Mouse (Mus musculus) embryonic facial prominence, embryonic 11.5 days (tissue): ENCODE measurements around the gene Ttc9c. TPM values are rescaled to one million over a fixed set of nuclear protein-coding genes. Genes with fewer than 3 reads are reported as not detected.
A peak's percentile ranks its signal among the peaks of the same experiment; 100 is the strongest.

Experiments
- ATAC-seq: fragments of 200-750 bp; cut with Nextera tagmentation; replicated peaks from 2 replicates; pipeline ENCODE4 v1.8.0; 2017; ENCODE audit warnings: low read depth; ENCODE audit not compliant: insufficient number of reproducible peaks, low FRiP score, low TSS enrichment
- DNase-seq: peaks from one replicate; pipeline ENCODE4 v3.0.0-alpha.2; 2015; ENCODE audit warnings: low spot score
- H3K27ac ChIP-seq: fragments of 300-500 bp; sonication (generic); replicated peaks from 2 replicates; pipeline ENCODE4 v1.5.1; 2014; ENCODE audit warnings: mild to moderate bottlenecking, low read depth, low read length, control low read depth
- H3K27me3 ChIP-seq: fragments of 300-500 bp; sonication (generic); 2 replicates; pipeline ENCODE4 v1.6.1; 2014; ENCODE audit warnings: mild to moderate bottlenecking, low read length, moderate library complexity, mixed read lengths; ENCODE audit not compliant: control insufficient read depth, insufficient read depth
- H3K36me3 ChIP-seq: fragments of 300-500 bp; sonication (generic); replicated peaks from 2 replicates; pipeline ENCODE4 v1.6.1; 2014; ENCODE audit warnings: low read depth, mild to moderate bottlenecking, low read length, moderate library complexity, mixed read lengths; ENCODE audit not compliant: control insufficient read depth, insufficient read depth
- H3K4me1 ChIP-seq: fragments of 300-500 bp; sonication (generic); 2 replicates; pipeline ENCODE4 v1.6.1; 2014; ENCODE audit warnings: low read length, mixed read lengths; ENCODE audit not compliant: control insufficient read depth, insufficient read depth
- H3K4me2 ChIP-seq: fragments of 300-500 bp; sonication (generic); 2 replicates; pipeline ENCODE4 v1.6.1; 2014; ENCODE audit warnings: low read depth, mild to moderate bottlenecking, control low read depth, low read length, moderate library complexity
- H3K4me3 ChIP-seq: fragments of 300-500 bp; sonication (generic); 2 replicates; pipeline ENCODE4 v1.5.1; 2014; ENCODE audit warnings: low read depth, low read length, control low read depth
- H3K9ac ChIP-seq: fragments of 300-500 bp; sonication (generic); replicated peaks from 2 replicates; pipeline ENCODE4 v1.6.1; 2014; ENCODE audit warnings: mild to moderate bottlenecking, control low read depth, low read length
- H3K9me3 ChIP-seq: fragments of 300-500 bp; sonication (generic); replicated peaks from 2 replicates; pipeline ENCODE4 v1.6.1; 2016; ENCODE audit warnings: mild to moderate bottlenecking, low read length, inconsistent platforms, mixed read lengths; ENCODE audit not compliant: control insufficient read depth
- WGBS: fragments of 180-500 bp; shearing (Covaris S2); extraction: QIAGEN DNeasy Blood & Tissue Kit; methylation state at CpG from one replicate; pipeline ENCODE4 v1.1.7; 2014; 5-methylcytosine and 5-hydroxymethylcytosine counted together
- polyA plus RNA-seq: library from polyadenylated mRNA; unstranded; fragments of >200 nt; fragmentation: Nextera tagmentation; extraction: Ambion mirVana; gene quantifications from 2 replicates; pipeline ENCODE4 v1.2.1, GENCODE M21; 2014

Ttc9c gene
- polyA plus RNA-seq, result 63.0 and 68.7 TPM in 2 replicates

- WGBS, result under 1% methylated on average over 33 of the region's 33 CpGs
- peak within 1 kb of the TSS; percentile 98 for H3K27ac ChIP-seq
Measured at GRCm38 (mm10) chr19:8818801-8819595, at the start of gene Ttc9c. Gene Ttc9c, minus strand, starts transcription at chr19:8819333.

GRCm38 (mm10) chr19:8864265-8864664 is 45.1 kb upstream of the Ttc9c start:
- H3K4me3 ChIP-seq, result no peak overlapping the region
- ATAC-seq (no peak), DNase-seq (no peak)
- no peaks in the 10 kb centered on the region for H3K27me3 ChIP-seq
- no peak overlapping the region for H3K27ac ChIP-seq
- H3K4me1 ChIP-seq, result no peaks in the 10 kb centered on the region
- H3K36me3 ChIP-seq, result no peaks in the 10 kb centered on the region
- 84% methylated on average over 6 of the region's 6 CpGs for WGBS
- no peak overlapping the region for H3K9ac ChIP-seq
- H3K9me3 ChIP-seq, result no peaks in the 10 kb centered on the region
- H3K4me2 ChIP-seq, result no peak overlapping the region

More at GRCm38 (mm10) chr19:8818801-8819595, at the start of gene Ttc9c:
- peak within 1 kb of the TSS; percentile 96 for H3K9ac ChIP-seq
- H3K36me3 ChIP-seq, result peaks cover 4% of the 10 kb centered on the region; the same call in 1 of the 2 replicates
- H3K4me2 ChIP-seq, result peak within 1 kb of the TSS; percentile 83
- H3K4me3 ChIP-seq, result peak within 1 kb of the TSS; percentile 99
- peak; percentile 100 for DNase-seq
- no peaks in the 10 kb centered on the region; the same call in 1 of the 2 replicates for H3K4me1 ChIP-seq
- H3K9me3 ChIP-seq, result no peaks in the 10 kb centered on the region
- no peaks in the 10 kb centered on the region for H3K27me3 ChIP-seq
- peak; percentile 93 for ATAC-seq

DNA sequence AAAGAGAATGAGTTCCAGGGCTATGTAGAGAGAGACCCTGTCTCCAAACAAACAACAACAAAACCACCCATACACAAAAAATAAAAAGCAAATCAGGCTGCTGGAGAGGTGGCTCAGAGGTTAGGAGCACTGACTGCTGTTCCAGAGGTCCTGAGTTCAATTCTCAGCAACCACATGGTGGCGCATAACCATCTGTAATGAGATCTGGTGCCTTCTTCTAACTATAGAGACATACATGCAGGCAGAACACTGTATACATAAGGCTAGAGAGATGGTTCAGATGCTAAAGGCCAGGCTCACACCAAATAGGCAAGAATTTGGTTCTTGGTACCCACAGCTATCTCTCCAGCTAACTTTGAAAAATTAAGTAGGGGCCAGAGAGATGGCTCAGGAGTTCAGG is 39.9 kb upstream of the Ttc9c start:
- Histone ChIP-seq H3K36me3 (no peaks in the 10 kb centered on the region), H3K4me2 (no peak overlapping the region), H3K4me3 (no peak overlapping the region), H3K9me3 (no peaks in the 10 kb centered on the region), H3K4me1 (no peaks in the 10 kb centered on the region), H3K27me3 (no peaks in the 10 kb centered on the region), H3K9ac (no peak overlapping the region), H3K27ac (no peak overlapping the region)
- 30% methylated on average over 1 of the region's 1 CpGs for WGBS
- ATAC-seq (no peak), DNase-seq (no peak)

DNA sequence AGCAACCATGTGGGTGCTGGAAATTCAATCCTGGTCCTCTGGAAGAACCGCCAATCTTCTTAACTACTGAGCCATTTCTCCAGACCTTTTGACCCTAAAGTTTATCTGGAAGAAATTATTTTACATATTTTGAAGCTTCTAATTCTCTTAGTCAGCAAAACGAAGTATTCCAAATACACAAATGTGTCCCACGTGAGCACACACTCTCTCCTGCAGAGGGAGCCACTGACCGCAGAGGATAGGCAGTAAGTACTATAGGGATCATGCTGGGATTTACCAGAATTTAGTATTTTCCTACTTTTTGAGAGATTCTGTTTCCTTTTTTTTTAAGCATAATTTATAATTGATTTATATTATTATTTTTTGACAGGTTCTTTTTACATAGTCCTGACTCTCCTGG is 38.6 kb upstream of the Ttc9c start:
- Histone ChIP-seq H3K4me3 (no peak overlapping the region), H3K36me3 (no peaks in the 10 kb centered on the region), H3K9me3 (no peaks in the 10 kb centered on the region), H3K4me1 (no peaks in the 10 kb centered on the region), H3K9ac (no peak overlapping the region), H3K4me2 (no peak overlapping the region), H3K27ac (no peak overlapping the region), H3K27me3 (no peaks in the 10 kb centered on the region)
- ATAC-seq (no peak), DNase-seq (peak; percentile 64)
- WGBS, result 37% methylated on average over 4 of the region's 4 CpGs

DNA sequence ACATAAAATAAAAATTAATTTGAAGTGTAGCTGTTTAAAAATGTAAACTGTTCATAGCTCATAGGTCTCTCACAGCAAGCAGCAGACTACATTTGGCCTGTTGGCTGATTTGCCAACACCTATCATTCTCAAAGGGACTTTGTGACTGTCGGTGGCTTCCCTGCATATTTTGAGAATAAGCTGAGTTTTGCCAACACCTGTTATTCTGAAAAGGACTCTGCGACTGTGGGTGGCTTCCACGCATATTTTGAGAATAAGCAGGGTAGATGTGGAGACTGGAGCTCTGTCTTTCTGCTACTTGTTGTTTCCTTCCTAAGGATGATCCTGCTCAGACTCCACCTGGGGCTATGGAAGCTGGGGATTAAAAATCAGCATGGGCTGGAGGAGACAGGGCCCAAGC is 34.0 kb upstream of the Ttc9c start:
- no peak for ATAC-seq
- no peaks in the 10 kb centered on the region for H3K36me3 ChIP-seq
- 79% methylated on average over 3 of the region's 3 CpGs for WGBS

DNA sequence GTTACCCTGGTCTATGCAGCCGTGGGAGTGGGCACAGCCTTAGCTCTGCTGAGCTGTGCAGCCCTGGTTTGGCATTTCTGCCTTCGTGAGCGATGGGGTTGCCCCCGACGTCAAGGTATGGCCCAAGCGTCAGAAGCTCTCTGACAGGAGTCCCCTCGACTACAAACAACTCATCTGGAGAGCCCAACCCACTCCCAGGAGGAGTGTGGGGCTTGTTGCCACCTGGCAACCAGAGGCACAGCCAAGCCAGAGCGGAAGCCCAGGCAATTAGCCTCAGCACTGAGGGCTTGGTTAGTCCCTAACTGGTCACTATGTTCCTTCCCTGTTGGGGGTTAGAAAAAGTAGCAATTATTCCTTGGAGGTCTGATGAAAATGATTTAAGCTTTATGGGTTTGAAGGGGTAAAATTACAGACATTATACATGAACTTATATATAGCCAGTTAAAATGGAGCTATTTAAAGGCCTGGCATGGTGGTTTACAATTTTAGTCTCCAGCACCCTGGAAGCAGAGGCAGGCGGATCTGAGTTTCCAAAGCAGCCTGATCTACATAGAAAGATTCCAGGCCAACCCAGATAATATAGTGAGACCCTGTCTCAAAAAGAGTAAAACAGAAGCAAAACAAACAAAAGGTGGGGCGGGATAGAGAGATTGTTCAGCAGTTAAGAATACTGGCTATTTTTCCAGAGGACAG is 33.2 kb upstream of the Ttc9c start:
- Histone ChIP-seq H3K9me3 (no peaks in the 10 kb centered on the region), H3K27me3 (no peaks in the 10 kb centered on the region)
- 60% methylated on average over 10 of the region's 10 CpGs for WGBS

More for the DNA sequence above, 34.0 kb upstream of the Ttc9c start:
- no peak overlapping the region for H3K4me2 ChIP-seq
- H3K4me1 ChIP-seq, result peaks cover 4% of the 10 kb centered on the region
- H3K27ac ChIP-seq, result no peak overlapping the region
- no peaks in the 10 kb centered on the region for H3K9me3 ChIP-seq
- no peak overlapping the region for H3K9ac ChIP-seq
- DNase-seq, result no peak
- H3K27me3 ChIP-seq, result no peaks in the 10 kb centered on the region
- H3K4me3 ChIP-seq, result no peak overlapping the region

DNA sequence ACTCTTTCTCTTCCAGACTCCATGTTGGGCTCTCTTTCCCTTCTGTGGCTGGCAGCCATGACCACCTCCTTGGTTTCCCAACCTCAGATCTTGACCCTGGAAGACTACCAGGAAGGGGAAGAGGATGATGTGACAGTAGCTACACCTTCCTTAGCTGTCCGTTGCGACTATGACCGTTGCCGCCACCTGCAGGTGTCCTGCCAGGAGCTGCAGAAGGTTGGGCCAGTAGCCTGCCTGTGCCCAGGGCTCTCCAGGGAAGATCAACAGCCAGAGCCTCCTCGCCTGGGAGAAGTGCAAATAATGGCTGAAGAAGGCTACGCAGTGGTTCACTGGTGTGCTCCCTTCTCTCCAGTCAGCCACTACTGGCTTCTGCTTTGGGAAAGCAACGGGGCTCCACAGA is 32.5 kb upstream of the Ttc9c start:
- Histone ChIP-seq H3K36me3 (no peaks in the 10 kb centered on the region), H3K9ac (no peak overlapping the region; the same call in 1 of the 2 replicates), H3K4me1 (peaks cover 4% of the 10 kb centered on the region), H3K4me2 (no peak overlapping the region), H3K27ac (no peak overlapping the region), H3K27me3 (no peaks in the 10 kb centered on the region), H3K9me3 (no peaks in the 10 kb centered on the region), H3K4me3 (no peak overlapping the region)
- ATAC-seq (no peak), DNase-seq (no peak)
- WGBS, result 55% methylated on average over 7 of the region's 7 CpGs

More for the DNA sequence above, 33.2 kb upstream of the Ttc9c start:
- peaks cover 4% of the 10 kb centered on the region for H3K4me1 ChIP-seq
- no peak overlapping the region for H3K4me2 ChIP-seq
- no peak for DNase-seq
- ATAC-seq, result no peak
- no peak overlapping the region for H3K4me3 ChIP-seq
- H3K27ac ChIP-seq, result no peak overlapping the region
- no peaks in the 10 kb centered on the region for H3K36me3 ChIP-seq
- peak overlapping the region; percentile 9; the same call in 1 of the 2 replicates for H3K9ac ChIP-seq
